Mouse (Mus musculus) forebrain, embryonic 13.5 days (tissue): ENCODE results near the gene Lyst. TPM values are rescaled to one million over a fixed set of nuclear protein-coding genes. Genes with fewer than 3 reads are reported as not detected.

Source experiments
- ATAC-seq: fragments of 200-750 bp; cut with Nextera tagmentation; 2 replicates; pipeline ENCODE4 v1.8.0; 2017
- H3K27ac ChIP-seq: fragments of 300-500 bp; sonication (generic); 2 replicates; pipeline ENCODE4 v1.5.1; 2015; ENCODE audit warnings: inconsistent platforms, mild to moderate bottlenecking, moderate library complexity
- H3K27me3 ChIP-seq: fragments of 300-500 bp; sonication (generic); 2 replicates; pipeline ENCODE4 v1.6.1; 2015; ENCODE audit warnings: mild to moderate bottlenecking, inconsistent platforms
- H3K36me3 ChIP-seq: fragments of 300-500 bp; sonication (generic); 2 replicates; pipeline ENCODE4 v1.6.1; 2015; ENCODE audit warnings: mild to moderate bottlenecking, inconsistent platforms; ENCODE audit not compliant: poor library complexity, severe bottlenecking
- H3K4me1 ChIP-seq: fragments of 300-500 bp; sonication (generic); 2 replicates; pipeline ENCODE4 v1.6.1; 2015; ENCODE audit warnings: inconsistent platforms
- H3K4me2 ChIP-seq: fragments of 300-500 bp; sonication (generic); 2 replicates; pipeline ENCODE4 v1.6.1; 2015; ENCODE audit warnings: inconsistent platforms, mild to moderate bottlenecking, moderate library complexity
- H3K4me3 ChIP-seq: fragments of 300-500 bp; sonication (generic); 2 replicates; pipeline ENCODE4 v1.5.1; 2015; ENCODE audit warnings: mild to moderate bottlenecking, inconsistent platforms
- H3K9ac ChIP-seq: fragments of 300-500 bp; sonication (generic); 2 replicates; pipeline ENCODE4 v1.6.1; 2015; ENCODE audit warnings: mild to moderate bottlenecking, inconsistent platforms
- H3K9me3 ChIP-seq: fragments of 300-500 bp; sonication (generic); replicated peaks from 2 replicates; pipeline ENCODE4 v1.6.1; 2016; ENCODE audit warnings: inconsistent platforms
- WGBS: fragments of 180-500 bp; shearing (Covaris S2); methylation state at CpG from one replicate; pipeline ENCODE4 v1.1.7; 2015; 5-methylcytosine and 5-hydroxymethylcytosine counted together
- polyA plus RNA-seq: library from polyadenylated mRNA; unstranded; fragments of >200 nt; fragmentation: Nextera tagmentation; extraction: Ambion mirVana; gene quantifications from 2 replicates; pipeline ENCODE4 v1.2.1, GENCODE M21; 2015

Lyst gene
- polyA plus RNA-seq, 1 experiment from 2014 or later: 5.4 TPM

GRCm38 (mm10) chr13:13558900-13559299 is 31.3 kb upstream of the Lyst start:
- Histone ChIP-seq H3K4me3 (no peak overlapping the region), H3K36me3 (no peaks in the 10 kb centered on the region), H3K4me1 (no peaks in the 10 kb centered on the region), H3K27ac (no peak overlapping the region), H3K9ac (no peak overlapping the region), H3K27me3 (no peaks in the 10 kb centered on the region), H3K4me2 (no peak overlapping the region), H3K9me3 (no peaks in the 10 kb centered on the region)
- WGBS: 81% methylated on average over 5 of the region's 5 CpGs
- ATAC-seq: no peak

- Histone ChIP-seq H3K27me3 (no peaks in the 10 kb centered on the region), H3K4me1 (no peaks in the 10 kb centered on the region), H3K9ac (no peak overlapping the region), H3K4me3 (no peak overlapping the region), H3K9me3 (no peaks in the 10 kb centered on the region), H3K36me3 (no peaks in the 10 kb centered on the region), H3K27ac (no peak overlapping the region), H3K4me2 (no peak overlapping the region)
- 95% methylated on average over 6 of the region's 6 CpGs for WGBS
- ATAC-seq: no peak
Measured at GRCm38 (mm10) chr13:13562571-13562970, 27.6 kb upstream of the Lyst start.

- Histone ChIP-seq H3K27me3 (no peaks in the 10 kb centered on the region), H3K4me3 (no peak overlapping the region), H3K4me1 (no peaks in the 10 kb centered on the region), H3K9me3 (no peaks in the 10 kb centered on the region), H3K4me2 (no peak overlapping the region), H3K27ac (no peak overlapping the region), H3K36me3 (no peaks in the 10 kb centered on the region), H3K9ac (no peak overlapping the region)
- 67% methylated on average over 2 of the region's 2 CpGs for WGBS
- ATAC-seq: no peak
Measured at GRCm38 (mm10) chr13:13564116-13564515, 26.1 kb upstream of the Lyst start.

GRCm38 (mm10) chr13:13564541-13564940 is 25.7 kb upstream of the Lyst start:
- Histone ChIP-seq H3K4me3 (no peak overlapping the region), H3K27ac (no peak overlapping the region), H3K4me1 (no peaks in the 10 kb centered on the region), H3K9me3 (no peaks in the 10 kb centered on the region), H3K4me2 (no peak overlapping the region), H3K36me3 (no peaks in the 10 kb centered on the region), H3K27me3 (no peaks in the 10 kb centered on the region), H3K9ac (no peak overlapping the region)
- WGBS: 66% methylated on average over 4 of the region's 4 CpGs
- ATAC-seq: no peak

GRCm38 (mm10) chr13:13567640-13568039 is 22.6 kb upstream of the Lyst start:
- no peak for ATAC-seq
- WGBS: 97% methylated on average over 6 of the region's 6 CpGs
- no peaks in the 10 kb centered on the region for H3K9me3 ChIP-seq
- H3K9ac ChIP-seq: no peak overlapping the region
- H3K27me3 ChIP-seq: no peaks in the 10 kb centered on the region
- H3K4me3 ChIP-seq: no peak overlapping the region
- no peaks in the 10 kb centered on the region for H3K4me1 ChIP-seq
- no peak overlapping the region for H3K27ac ChIP-seq
- no peaks in the 10 kb centered on the region for H3K36me3 ChIP-seq
- no peak overlapping the region for H3K4me2 ChIP-seq

GRCm38 (mm10) chr13:13568824-13569223 is 21.4 kb upstream of the Lyst start:
- Histone ChIP-seq H3K27ac (no peak overlapping the region), H3K9me3 (no peaks in the 10 kb centered on the region), H3K4me2 (no peak overlapping the region), H3K36me3 (no peaks in the 10 kb centered on the region), H3K4me1 (peaks cover 4% of the 10 kb centered on the region; the same call in 1 of the 2 replicates), H3K4me3 (no peak overlapping the region), H3K27me3 (no peaks in the 10 kb centered on the region), H3K9ac (no peak overlapping the region)
- ATAC-seq: no peak
- 77% methylated on average over 1 of the region's 1 CpGs for WGBS

- ATAC-seq: no peak
- H3K9ac ChIP-seq: no peak overlapping the region
Measured at GRCm38 (mm10) chr13:13569603-13570002, 20.6 kb upstream of the Lyst start.

GRCm38 (mm10) chr13:13572060-13572835 is 17.9 kb upstream of the Lyst start:
- WGBS: 91% methylated on average over 10 of the region's 10 CpGs

More at GRCm38 (mm10) chr13:13569603-13570002, 20.6 kb upstream of the Lyst start:
- H3K4me3 ChIP-seq: no peak overlapping the region
- H3K27me3 ChIP-seq: no peaks in the 10 kb centered on the region
- no peaks in the 10 kb centered on the region for H3K9me3 ChIP-seq
- H3K36me3 ChIP-seq: no peaks in the 10 kb centered on the region
- H3K4me1 ChIP-seq: peaks cover 10% of the 10 kb centered on the region
- H3K4me2 ChIP-seq: no peak overlapping the region
- no peak overlapping the region for H3K27ac ChIP-seq

GRCm38 (mm10) chr13:13572941-13573340 is 17.3 kb upstream of the Lyst start:
- Histone ChIP-seq H3K9ac (no peak overlapping the region), H3K36me3 (no peaks in the 10 kb centered on the region), H3K4me1 (peaks cover 13% of the 10 kb centered on the region), H3K27ac (no peak overlapping the region), H3K4me2 (no peak overlapping the region), H3K27me3 (no peaks in the 10 kb centered on the region), H3K9me3 (no peaks in the 10 kb centered on the region), H3K4me3 (no peak overlapping the region)
- 88% methylated on average over 2 of the region's 2 CpGs for whole genome bisulfite sequencing
- ATAC-seq: no peak

More at GRCm38 (mm10) chr13:13572060-13572835, 17.9 kb upstream of the Lyst start:
- no peaks in the 10 kb centered on the region for H3K36me3 ChIP-seq
- no peaks in the 10 kb centered on the region for H3K27me3 ChIP-seq
- ATAC-seq: no peak
- H3K9me3 ChIP-seq: no peaks in the 10 kb centered on the region
- no peak overlapping the region for H3K4me2 ChIP-seq
- peaks cover 13% of the 10 kb centered on the region for H3K4me1 ChIP-seq
- H3K4me3 ChIP-seq: no peak overlapping the region
- H3K9ac ChIP-seq: no peak overlapping the region
- no peak overlapping the region for H3K27ac ChIP-seq

- ATAC-seq: peak; percentile 52
- Histone ChIP-seq H3K4me1 (peaks cover 13% of the 10 kb centered on the region), H3K27me3 (no peaks in the 10 kb centered on the region), H3K4me3 (no peak overlapping the region), H3K9me3 (no peaks in the 10 kb centered on the region), H3K9ac (no peak overlapping the region), H3K27ac (no peak overlapping the region), H3K4me2 (no peak overlapping the region), H3K36me3 (no peaks in the 10 kb centered on the region)
- 57% methylated on average over 5 of the region's 5 CpGs for WGBS
Measured at GRCm38 (mm10) chr13:13573572-13574257, 16.5 kb upstream of the Lyst start.

GRCm38 (mm10) chr13:13574258-13574870 is 15.8 kb upstream of the Lyst start:
- ATAC-seq: peak; percentile 70
- Histone ChIP-seq H3K36me3 (no peaks in the 10 kb centered on the region), H3K27me3 (no peaks in the 10 kb centered on the region), H3K27ac (no peak overlapping the region; the same call in 1 of the 2 replicates), H3K4me1 (peaks cover 13% of the 10 kb centered on the region), H3K9ac (no peak overlapping the region), H3K4me2 (no peak overlapping the region), H3K4me3 (no peak overlapping the region), H3K9me3 (no peaks in the 10 kb centered on the region)
- WGBS: 70% methylated on average over 8 of the region's 8 CpGs

GRCm38 (mm10) chr13:13575106-13575505 is 15.1 kb upstream of the Lyst start:
- H3K4me1 ChIP-seq: peaks cover 13% of the 10 kb centered on the region
- no peaks in the 10 kb centered on the region for H3K9me3 ChIP-seq
- ATAC-seq: no peak
- no peak overlapping the region for H3K9ac ChIP-seq
- no peak overlapping the region for H3K4me3 ChIP-seq
- no peaks in the 10 kb centered on the region for H3K27me3 ChIP-seq
- no peaks in the 10 kb centered on the region for H3K36me3 ChIP-seq
- H3K27ac ChIP-seq: no peak overlapping the region
- no peak overlapping the region for H3K4me2 ChIP-seq
- 73% methylated on average over 8 of the region's 8 CpGs for WGBS
